Mouse (Mus musculus): ENCODE measurements around the gene Tanc1.
A peak's percentile ranks its signal among the peaks of the same experiment; 100 is the strongest.
"Not testable (repeated sequence)": the region's sequence is repeated elsewhere in the genome, so short reads cannot be mapped to it uniquely, and the experiment has no call there.

Tanc1 gene

DNA sequence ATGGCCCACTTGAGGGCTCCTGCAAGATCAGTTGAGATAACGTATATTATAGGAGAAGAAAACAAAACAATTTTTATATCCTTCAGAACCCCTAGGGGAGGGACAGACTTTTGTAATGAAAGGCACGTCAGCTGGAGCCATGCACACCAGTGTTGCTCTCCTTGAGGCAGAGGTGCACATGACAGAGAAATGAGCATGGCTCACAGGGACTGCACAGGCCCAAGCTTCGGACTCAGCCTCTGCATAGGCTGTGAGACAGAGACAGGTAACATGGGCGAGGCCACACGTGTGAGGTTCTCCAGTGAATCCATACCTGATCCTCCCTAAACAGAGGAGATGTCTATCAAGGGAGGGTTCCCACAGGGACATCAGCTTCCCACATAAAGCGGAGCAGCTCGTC is 217.9 kb downstream of the Tanc1 start:
- no peak for DNase-seq (ENCODE audit: low spot score)

DNA sequence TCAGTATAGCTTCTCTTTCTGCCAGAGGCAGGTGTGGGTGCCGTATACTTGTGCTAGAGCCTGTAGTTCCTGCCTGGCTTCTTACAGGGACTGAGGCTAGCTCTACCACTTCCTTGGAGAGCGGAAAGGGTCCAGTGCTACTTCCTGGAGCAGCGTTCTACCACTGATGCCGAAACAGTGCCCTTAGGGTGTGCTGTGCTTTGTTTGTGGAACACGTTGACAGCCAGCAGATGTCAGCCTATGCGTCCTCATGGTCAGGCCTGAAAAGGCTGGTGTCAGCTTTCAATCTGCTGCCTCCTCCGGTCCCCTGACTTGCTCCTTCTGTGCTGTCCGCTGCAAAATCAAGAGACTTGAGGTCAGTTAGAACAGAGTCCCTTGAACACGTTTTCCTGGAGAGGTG is 218.3 kb downstream of the Tanc1 start:
- DNase-seq (ENCODE audit: low spot score) = peak; percentile 29

GRCm38 (mm10) chr2:59830940-59831339 is 219.1 kb downstream of the Tanc1 start:
- DNase-seq (ENCODE audit: low spot score) = no peak

- no peak for DNase-seq (ENCODE audit: low spot score)
Observed at GRCm38 (mm10) chr2:59831831-59832230, 220.0 kb downstream of the Tanc1 start.

DNA sequence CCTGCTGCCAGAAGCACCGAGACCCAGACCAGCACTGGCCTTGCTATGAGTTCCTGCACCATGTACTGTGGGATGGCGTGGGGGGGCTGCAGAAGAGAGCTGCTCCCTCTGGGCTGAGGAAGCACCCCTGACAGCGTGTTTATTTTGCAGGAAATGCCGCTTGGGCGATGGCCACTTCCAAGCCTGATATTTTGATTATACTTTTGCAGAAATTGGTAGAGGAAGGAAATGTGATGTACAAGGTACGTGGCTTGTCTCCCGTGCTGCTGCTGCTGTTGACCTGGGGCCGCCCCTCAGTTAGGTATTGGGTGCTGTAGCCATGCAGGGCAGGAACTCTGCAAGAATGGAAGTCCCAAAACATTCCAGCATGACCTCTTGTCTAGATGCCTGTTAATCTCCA is 227.0 kb downstream of the Tanc1 start:
- DNase-seq (ENCODE audit: low spot score) = no peak

DNA sequence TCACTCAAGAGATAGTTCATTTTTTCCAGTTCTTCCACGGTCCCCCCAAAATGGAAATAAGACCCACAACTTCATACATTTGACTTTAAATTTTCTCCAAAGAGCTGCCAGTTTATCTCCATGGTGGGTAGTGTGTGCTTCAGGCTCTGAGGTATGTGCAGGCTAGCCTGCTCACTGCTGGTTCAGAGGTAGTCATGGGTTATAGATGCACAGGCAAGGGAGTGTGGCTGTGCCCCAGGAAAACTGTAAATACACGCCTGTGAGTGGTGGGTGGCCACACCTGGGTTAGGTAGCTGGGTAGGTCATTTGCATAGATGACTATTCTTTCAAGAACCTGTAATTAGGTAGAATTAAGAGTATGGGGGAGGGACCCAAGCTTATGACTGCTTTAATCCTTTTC is 227.9 kb downstream of the Tanc1 start:
- no peak for DNase-seq (ENCODE audit: low spot score)

DNA sequence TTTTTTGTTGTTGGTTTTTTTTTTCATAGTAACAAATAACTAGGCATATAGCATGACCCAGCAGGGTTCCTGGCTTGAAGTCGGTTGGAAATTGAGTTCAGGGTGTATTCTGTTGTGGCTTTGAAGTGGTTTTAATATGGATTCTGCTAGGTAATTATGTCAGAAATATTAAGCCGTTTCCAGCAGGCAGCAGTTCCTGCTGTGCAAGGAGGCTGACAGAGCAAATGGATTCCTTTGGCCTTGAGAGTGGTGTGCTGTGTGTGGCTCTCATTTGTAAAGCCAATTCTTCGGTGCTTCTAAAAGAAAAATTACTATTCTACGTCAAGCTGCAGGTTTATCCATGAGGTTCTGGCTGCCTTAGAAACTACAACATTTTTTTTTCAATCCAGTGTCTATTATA is 228.3 kb downstream of the Tanc1 start:
- no peak for DNase-seq (ENCODE audit: low spot score)

- DNase-seq (ENCODE audit: low spot score) = peak; percentile 85
Observed at GRCm38 (mm10) chr2:59841189-59841939, 229.5 kb downstream of the Tanc1 start.

- no peak for DNase-seq (ENCODE audit: low spot score)
Observed at GRCm38 (mm10) chr2:59841944-59842343, 230.1 kb downstream of the Tanc1 start.

DNA sequence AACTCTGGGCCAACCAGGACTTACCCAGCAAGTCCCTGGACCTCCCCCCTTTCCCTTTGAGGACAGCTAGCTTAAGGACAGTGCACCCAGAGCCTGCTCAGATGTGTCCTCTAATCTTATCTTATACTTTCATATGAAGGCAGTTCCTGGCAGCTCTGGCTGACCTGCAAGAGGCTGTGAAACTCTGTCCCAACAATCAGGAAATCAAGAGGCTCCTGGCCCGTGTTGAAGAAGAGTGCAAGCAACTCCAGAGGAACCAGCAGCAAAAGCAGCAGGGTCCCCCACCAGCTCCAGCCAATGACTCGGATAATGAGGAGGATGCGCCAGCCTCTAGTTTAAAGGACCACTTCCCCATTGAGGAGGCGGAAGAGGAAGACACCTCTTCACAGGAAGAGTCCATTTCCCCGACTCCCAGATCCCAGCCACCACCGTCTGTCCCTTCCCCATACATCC is 230.7 kb downstream of the Tanc1 start:
- no peak for DNase-seq (ENCODE audit: low spot score)

GRCm38 (mm10) chr2:59843156-59843555 is 231.3 kb downstream of the Tanc1 start:
- DNase-seq (ENCODE audit: low spot score) = no peak

- DNase-seq (ENCODE audit: low spot score) = no peak
Observed at GRCm38 (mm10) chr2:59843848-59844247, 232.0 kb downstream of the Tanc1 start.

- not testable (repeated sequence) for DNase-seq (ENCODE audit: low spot score)
Observed at GRCm38 (mm10) chr2:59851885-59852284, 240.0 kb downstream of the Tanc1 start.

DNA sequence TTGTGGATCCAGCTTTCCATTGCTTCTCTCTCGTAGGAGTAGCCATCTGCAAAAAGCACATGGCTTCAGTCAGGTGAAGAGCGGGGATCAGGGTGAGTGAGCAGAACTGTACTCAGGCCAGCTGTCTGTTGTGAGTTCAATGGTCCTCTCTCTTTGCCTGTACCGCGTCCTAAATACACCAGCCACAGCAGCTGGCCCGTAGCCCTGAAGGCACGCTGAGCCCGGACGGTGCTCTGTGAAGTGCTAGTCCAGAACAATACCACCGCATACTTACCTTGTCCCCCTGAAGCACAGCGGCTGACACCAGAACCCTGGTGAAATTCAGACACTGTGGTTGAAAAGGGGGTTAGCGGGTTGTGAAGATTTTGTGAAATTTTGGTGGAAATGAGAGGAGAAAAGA is 241.1 kb downstream of the Tanc1 start:
- DNase-seq (ENCODE audit: low spot score) = no peak

DNA sequence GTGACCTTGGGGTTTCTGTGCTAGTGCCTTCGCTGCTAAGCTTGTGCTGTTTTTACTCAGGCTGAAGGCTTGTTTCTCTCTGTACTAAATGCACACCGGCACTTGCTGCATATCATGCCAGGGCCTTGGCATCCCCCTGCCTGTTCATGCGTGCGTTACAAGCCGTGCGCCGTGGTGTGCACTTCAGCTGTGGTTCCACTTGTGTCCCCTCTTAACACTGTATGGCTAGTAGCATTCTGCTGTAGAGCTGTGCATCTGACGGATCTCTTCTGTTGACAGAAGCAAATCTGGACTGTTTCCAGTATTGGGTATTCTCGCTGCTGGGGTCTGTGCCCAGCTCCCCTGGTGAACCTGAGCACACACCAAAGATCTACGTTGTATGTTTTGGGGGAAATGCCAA is 241.7 kb downstream of the Tanc1 start:
- DNase-seq (ENCODE audit: low spot score) = no peak

DNA sequence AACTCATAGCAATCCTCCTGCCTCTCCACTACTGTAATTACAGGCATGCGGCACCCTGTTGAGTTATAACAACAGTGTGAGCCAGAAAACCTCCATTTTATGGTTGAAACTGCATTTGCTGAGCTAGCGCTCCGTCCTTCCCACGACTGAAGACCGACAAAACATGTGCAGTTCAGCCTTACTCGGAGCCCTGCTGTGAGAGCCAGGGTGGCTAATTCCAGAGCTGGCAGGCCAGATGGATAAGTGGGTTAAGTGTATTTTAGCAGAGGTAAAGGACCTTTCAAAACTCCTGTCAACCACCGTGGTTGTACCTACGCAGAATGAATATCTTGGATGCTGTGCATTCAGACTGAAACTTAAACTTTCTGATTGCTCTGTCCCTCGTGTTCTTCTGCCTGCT is 242.5 kb downstream of the Tanc1 start:
- no peak for DNase-seq (ENCODE audit: low spot score)

GRCm38 (mm10) chr2:59862618-59863017 is 250.8 kb downstream of the Tanc1 start:
- no peak for DNase-seq (ENCODE audit: low spot score)

DNA sequence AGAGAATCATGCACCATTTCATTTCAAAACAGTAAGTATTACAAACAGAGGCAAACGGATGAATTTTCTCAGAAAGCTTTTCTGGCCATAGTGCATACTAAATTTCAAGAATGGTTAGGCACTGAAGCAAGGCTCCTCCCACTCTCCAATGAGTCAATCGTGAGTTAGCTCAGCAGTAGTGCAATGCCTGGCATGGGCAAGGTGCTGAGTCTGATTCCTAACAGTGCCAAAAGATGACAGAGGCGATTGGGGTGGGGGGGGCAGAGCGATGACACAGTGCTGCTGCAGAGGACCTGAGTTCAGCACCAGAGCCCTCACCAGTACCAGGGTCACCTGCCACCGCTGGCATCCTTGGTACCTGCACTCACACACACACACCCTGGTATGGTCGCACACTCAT is 258.7 kb downstream of the Tanc1 start:
- no peak for DNase-seq (ENCODE audit: low spot score)

DNA sequence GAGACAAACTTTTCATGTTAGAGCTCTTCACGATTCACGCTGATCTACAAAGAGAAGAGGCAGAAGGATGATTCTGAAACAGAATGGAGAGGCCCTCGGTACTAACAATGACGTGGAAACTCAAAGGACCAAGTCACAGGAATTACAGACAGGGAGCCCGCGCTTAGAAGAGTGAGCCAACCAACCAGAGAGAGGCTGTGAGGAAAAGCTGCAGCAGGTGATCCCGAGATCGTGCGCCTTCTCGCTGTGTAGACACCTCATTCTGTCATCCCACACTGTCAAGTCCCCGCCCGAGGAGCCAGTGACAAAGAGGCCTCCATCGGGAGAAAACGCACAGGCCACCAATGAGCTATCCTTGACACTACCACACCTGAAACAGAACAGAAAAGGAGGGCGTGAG is 264.6 kb downstream of the Tanc1 start:
- no peak for DNase-seq (ENCODE audit: low spot score)

DNA sequence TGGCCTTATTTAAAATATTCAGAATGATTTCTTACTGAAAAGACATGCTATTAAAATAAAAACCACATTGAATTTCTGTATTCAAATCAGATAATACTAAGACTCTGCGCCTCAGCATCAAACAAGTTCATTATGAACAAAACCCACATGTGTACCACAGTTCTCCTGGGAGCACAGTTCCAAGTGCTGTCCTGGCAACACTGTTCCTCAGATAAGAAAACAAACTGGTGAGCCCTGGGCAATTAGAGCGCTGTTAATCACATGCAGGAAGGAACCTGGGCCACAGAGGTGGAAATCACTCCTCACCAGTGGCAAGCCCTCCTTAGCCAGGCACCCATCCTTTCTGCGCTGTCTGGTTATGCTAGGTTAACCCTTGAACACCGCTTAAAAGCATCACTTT is 265.5 kb downstream of the Tanc1 start:
- no peak for DNase-seq (ENCODE audit: low spot score)

DNA sequence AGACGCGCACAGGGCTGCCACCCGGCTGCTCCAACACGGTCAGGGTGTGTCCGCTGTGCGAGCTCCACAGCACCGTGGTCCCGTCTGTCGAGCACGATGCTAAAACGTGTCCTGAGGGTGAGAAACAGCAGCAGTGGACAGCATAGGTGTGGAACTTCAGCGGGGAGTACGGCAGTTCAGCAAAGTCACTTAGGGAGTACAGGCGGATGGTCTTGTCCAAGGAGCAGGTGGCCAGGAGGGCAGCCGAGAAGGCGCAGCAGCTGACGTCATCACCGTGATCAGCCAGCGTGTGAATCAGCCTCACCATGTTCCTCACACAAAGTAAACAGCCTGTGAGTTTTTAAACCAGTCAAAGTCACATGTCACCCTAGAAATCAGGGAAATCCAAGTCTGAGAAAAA is 266.4 kb downstream of the Tanc1 start:
- peak; percentile 56 for DNase-seq (ENCODE audit: low spot score)

DNA sequence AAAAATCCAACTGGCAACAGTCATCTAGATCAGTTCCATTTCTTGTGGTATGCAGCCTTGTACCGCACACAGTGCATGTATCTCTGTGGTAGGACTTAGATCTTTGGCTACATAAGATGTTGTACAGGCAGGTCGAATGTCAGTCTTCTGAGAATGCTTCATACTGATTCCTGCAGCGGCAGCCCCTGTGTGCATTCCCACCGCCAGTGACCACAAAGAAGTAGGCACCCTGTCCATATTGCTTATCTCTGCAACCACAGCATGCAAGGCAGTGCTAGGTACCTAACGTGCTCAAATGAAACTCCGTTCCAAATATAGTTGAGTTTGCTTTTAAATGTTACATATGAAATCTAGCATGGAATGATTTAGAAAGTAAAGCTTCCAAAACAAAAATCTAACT is 269.6 kb downstream of the Tanc1 start:
- DNase-seq (ENCODE audit: low spot score) = no peak

DNA sequence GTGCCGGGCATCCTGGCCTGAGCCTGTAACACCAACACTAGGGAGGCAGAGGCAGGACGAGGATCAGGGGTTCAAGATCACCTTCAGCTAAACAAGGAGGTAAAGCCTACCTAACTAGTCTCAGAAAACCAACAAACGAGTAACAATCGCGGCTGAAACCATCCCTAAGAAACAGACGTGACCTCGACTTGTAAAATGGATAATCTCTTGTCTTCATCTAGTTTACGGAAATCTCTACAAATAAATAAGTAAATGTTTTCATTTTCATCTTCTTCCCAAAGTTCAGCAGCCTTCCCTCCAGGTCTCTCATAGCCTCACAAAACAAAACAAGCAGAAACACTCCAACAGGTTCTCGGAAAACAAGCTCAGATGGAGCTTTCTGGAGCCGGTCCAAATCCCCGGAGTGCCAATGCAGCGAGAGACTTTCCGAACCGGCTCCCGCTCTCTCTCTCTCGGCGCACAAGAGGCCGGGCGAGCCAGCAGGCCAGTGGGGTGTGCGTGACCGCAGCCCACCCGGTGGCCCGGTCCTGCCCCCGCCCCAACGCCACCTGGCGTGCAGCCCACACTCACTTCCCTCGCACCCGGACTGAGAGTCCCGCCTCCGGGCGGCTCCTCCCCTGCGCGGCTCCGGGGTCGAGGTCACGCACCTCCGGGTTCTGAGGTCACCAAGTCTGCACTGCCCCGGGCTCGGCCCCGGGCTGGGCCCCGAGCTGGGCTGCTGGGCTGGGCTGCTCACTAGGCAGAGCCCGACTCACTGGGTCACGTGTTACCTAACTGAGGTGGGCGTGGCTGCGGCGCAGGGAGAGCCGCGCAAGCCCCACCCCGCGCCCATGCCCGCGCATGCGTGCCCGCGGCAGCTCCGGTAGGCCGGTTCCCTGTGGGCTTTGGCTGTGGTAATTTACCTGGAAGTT is 270.2 kb downstream of the Tanc1 start, which contains the start of gene Wdsub1:
Wdsub1 (minus strand) TSS at position 761 of the 911 bp plus-strand sequence.
- DNase-seq (ENCODE audit: low spot score) = peak; percentile 95
